Mouse (Mus musculus): ENCODE data around the gene Mcm3.

DNA sequence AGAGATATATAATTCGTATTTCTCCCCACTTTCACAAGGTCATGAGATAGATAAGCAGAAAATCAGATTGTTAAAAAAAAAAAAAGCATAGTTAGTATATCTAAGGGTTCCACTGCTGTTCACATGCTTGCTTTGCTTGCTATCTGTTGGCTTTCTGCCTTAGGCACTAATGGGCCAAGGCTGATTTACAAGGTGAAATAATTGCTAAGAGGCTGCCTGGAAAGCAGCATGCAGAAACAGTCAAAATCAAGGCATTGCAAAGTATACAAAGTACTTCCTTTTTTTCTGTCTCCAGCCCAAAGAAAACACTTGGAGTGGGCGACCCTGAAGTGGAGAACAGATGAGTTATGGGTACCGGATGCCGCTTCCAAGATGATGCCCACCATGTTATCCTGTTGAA, 847 bp upstream of the Mcm3 start:
- no peak for TF ChIP-seq CTCF (IDR thresholded peaks at IDR 0.05; ENCODE audit: borderline replicate concordance, control insufficient read depth, extremely low read depth, insufficient read depth, low read length, poor library complexity)
- no peak for TF ChIP-seq POLR2A (IDR thresholded peaks at IDR 0.05; ENCODE audit: control insufficient read depth, extremely low read depth, insufficient read depth, low read length, poor library complexity)
